Mouse (Mus musculus) erythroblast, embryonic 14.5 days (primary cell): ENCODE results near the gene Farp1.

Experiments
- GATA1 ChIP-seq: IDR thresholded peaks from 2 replicates; pipeline ENCODE4 v1.6.1; 2012; ENCODE audit warnings: low read length, inconsistent platforms, mixed read lengths
- TAL1 ChIP-seq: IDR thresholded peaks from 3 replicates; pipeline ENCODE4 v1.6.1; 2012; ENCODE audit warnings: low read length, inconsistent platforms, mixed read lengths

- no peak for TF ChIP-seq GATA1
- no peak for TF ChIP-seq TAL1
Observed at GRCm38 (mm10) chr14:121184351-121184750, 149.4 kb downstream of the Farp1 start.
